In genomic region chr4:10883740-10884408, GRCm38 (mm10) we compare ENCODE assay signal across 29 mouse cellular contexts. TPM values are rescaled to one million over a fixed set of nuclear protein-coding genes. Genes with fewer than 3 reads are reported as not detected.
DNase-seq lines count a peak whose midpoint lies in the region; ATAC-seq and TF ChIP-seq lines count a peak whose summit lies in the region.
"Had no signal": no experiment of that assay in that cellular context is flagged by ENCODE, and none has a peak within 500 bp of the region (broad histone marks: within the 10 kb centered on the region; RNA-seq: fewer than 3 reads in every experiment).

No protein-coding gene starts in this region.

- no peaks in the 10 kb centered on the region for H3K4me1 ChIP-seq in kidney, adult 2 months (ENCODE audit: control insufficient read depth, insufficient read depth, low read length)
- H3K4me1 ChIP-seq in kidney, embryonic 16.5 days (ENCODE audit: insufficient read depth, low read length) = no peaks in the 10 kb centered on the region
- no peaks in the 10 kb centered on the region for H3K4me1 ChIP-seq in midbrain, embryonic 11.5 days (ENCODE audit: control insufficient read depth, insufficient read depth, low read length)
- H3K4me1 ChIP-seq in midbrain, embryonic 15.5 days = no peaks in the 10 kb centered on the region
- peaks cover 5% of the 10 kb centered on the region for H3K4me1 ChIP-seq in lung, embryonic 16.5 days (replicated peaks; ENCODE audit: control insufficient read depth, insufficient read depth, low read length)
- H3K4me1 ChIP-seq: embryonic facial prominence, embryonic 13.5 days; forebrain, embryonic 10.5 days; hindbrain, embryonic 12.5 days; intestine, embryonic 15.5 days; limb, embryonic 10.5 days; limb, embryonic 15.5 days; liver, embryonic 13.5 days had no signal

- no peak overlapping the region for H3K27ac ChIP-seq in kidney, adult 2 months (ENCODE audit: insufficient read depth, low read depth, low read length)
- no peak overlapping the region for H3K27ac ChIP-seq in kidney, embryonic 16.5 days (ENCODE audit: low read length)
- no peak overlapping the region for H3K27ac ChIP-seq in midbrain, embryonic 11.5 days (ENCODE audit: low read depth, low read length)
- H3K27ac ChIP-seq in midbrain, embryonic 15.5 days = no peak overlapping the region
- H3K27ac ChIP-seq in lung, embryonic 16.5 days (ENCODE audit: low read length) = peak overlapping the region; percentile 55
- H3K27ac ChIP-seq: embryonic facial prominence, embryonic 13.5 days; forebrain, embryonic 10.5 days; hindbrain, embryonic 12.5 days; hindbrain, postnatal 0 days; intestine, embryonic 15.5 days; limb, embryonic 10.5 days; limb, embryonic 15.5 days; liver, embryonic 13.5 days; macrophage had no signal

- no peak overlapping the region for H3K9ac ChIP-seq in kidney, embryonic 16.5 days (replicated peaks; ENCODE audit: low read length)
- no peak overlapping the region for H3K9ac ChIP-seq in midbrain, embryonic 11.5 days (ENCODE audit: low read length)
- H3K9ac ChIP-seq in midbrain, embryonic 15.5 days = no peak overlapping the region
- H3K9ac ChIP-seq in lung, embryonic 16.5 days (ENCODE audit: low read length) = no peak overlapping the region
- H3K9ac ChIP-seq: embryonic facial prominence, embryonic 13.5 days; forebrain, postnatal 0 days; hindbrain, embryonic 12.5 days; intestine, embryonic 15.5 days; limb, embryonic 15.5 days; liver, embryonic 13.5 days had no signal

- no peak for ATAC-seq in kidney, embryonic 16.5 days (ENCODE audit: low FRiP score, low TSS enrichment)
- no peak for ATAC-seq in midbrain, embryonic 11.5 days (ENCODE audit: low FRiP score)
- no peak for ATAC-seq in midbrain, embryonic 15.5 days (replicated peaks)
- ATAC-seq in lung, embryonic 16.5 days (ENCODE audit: low read depth) = peak; percentile 87
- ATAC-seq: forebrain, postnatal 0 days; hindbrain, postnatal 0 days; intestine, embryonic 15.5 days; midbrain, embryonic 16.5 days had no signal

- peak; percentile 20 for DNase-seq in kidney, adult 2 months
- DNase-seq in midbrain, embryonic 11.5 days (ENCODE audit: low spot score, missing footprints) = peak; percentile 6
- peak; percentile 74 for DNase-seq in lung, postnatal 36 days
- no peak for DNase-seq in testis, postnatal 10 days (ENCODE audit: low spot score)
- no peak for DNase-seq in spleen, postnatal 4 days (ENCODE audit: low spot score in 2 of 2)
- DNase-seq: adrenal gland, postnatal 25 days; cerebellum, adult 11-12 months; cerebellum, postnatal 10 days; forebrain, postnatal 0 days; gastrocnemius, postnatal 14 days; heart, adult 11 months; heart, postnatal 36 days; layer of hippocampus, adult 9-11 months; liver, embryonic 13.5 days; thymus, adult 18-20 months; thymus, postnatal 25 days had no signal

- H3K36me3 ChIP-seq in kidney, adult 2 months (ENCODE audit: control insufficient read depth, insufficient read depth, low read length) = peaks cover 10% of the 10 kb centered on the region
- H3K36me3 ChIP-seq in kidney, embryonic 16.5 days (ENCODE audit: insufficient read depth, low read length) = peaks cover 33% of the 10 kb centered on the region
- H3K36me3 ChIP-seq in midbrain, embryonic 11.5 days (ENCODE audit: control insufficient read depth, insufficient read depth, low read length) = peaks cover 12% of the 10 kb centered on the region
- H3K36me3 ChIP-seq in midbrain, embryonic 15.5 days (replicated peaks) = peaks cover 30% of the 10 kb centered on the region; the same call in 1 of the 2 replicates
- H3K36me3 ChIP-seq in lung, embryonic 16.5 days (ENCODE audit: control insufficient read depth, insufficient read depth, low read length) = peaks cover 28% of the 10 kb centered on the region

- H3K4me2 ChIP-seq in kidney, embryonic 16.5 days (replicated peaks; ENCODE audit: low read depth, low read length) = no peak overlapping the region
- no peak overlapping the region for H3K4me2 ChIP-seq in midbrain, embryonic 11.5 days
- no peak overlapping the region for H3K4me2 ChIP-seq in midbrain, embryonic 15.5 days
- H3K4me2 ChIP-seq in lung, embryonic 16.5 days (ENCODE audit: low read depth, low read length) = no peak overlapping the region
- H3K4me2 ChIP-seq: embryonic facial prominence, embryonic 13.5 days; heart, embryonic 11.5 days; hindbrain, embryonic 12.5 days; intestine, embryonic 15.5 days; limb, embryonic 15.5 days; liver, embryonic 13.5 days had no signal

- TF ChIP-seq CTCF in kidney, adult 2 months (conservative IDR thresholded peaks at IDR 0.05; ENCODE audit: insufficient read depth, insufficient read length, low read depth, low read length) = no peak

- no peak for TF ChIP-seq POLR2A in kidney, adult 2 months (IDR thresholded peaks at IDR 0.05; ENCODE audit: low read depth, low read length)

- no peaks in the 10 kb centered on the region for H3K27me3 ChIP-seq in kidney, adult 2 months (replicated peaks; ENCODE audit: control insufficient read depth, insufficient read depth, low read length)
- H3K27me3 ChIP-seq in kidney, embryonic 16.5 days (ENCODE audit: insufficient read depth, low read length) = no peaks in the 10 kb centered on the region
- no peaks in the 10 kb centered on the region for H3K27me3 ChIP-seq in midbrain, embryonic 11.5 days (ENCODE audit: control insufficient read depth, insufficient read depth, low read length)
- no peaks in the 10 kb centered on the region for H3K27me3 ChIP-seq in midbrain, embryonic 15.5 days (replicated peaks)
- no peaks in the 10 kb centered on the region for H3K27me3 ChIP-seq in lung, embryonic 16.5 days (ENCODE audit: control insufficient read depth, insufficient read depth, low read depth, low read length)
- H3K27me3 ChIP-seq: embryonic facial prominence, embryonic 13.5 days; hindbrain, embryonic 12.5 days; intestine, embryonic 15.5 days; limb, embryonic 15.5 days; liver, embryonic 13.5 days had no signal

- H3K9me3 ChIP-seq in kidney, embryonic 16.5 days (ENCODE audit: low read length) = 0 out of 2 replicates have a peak, but pooled peaks cover 2% of the 10 kb centered on the region
- no peaks in the 10 kb centered on the region; the same call in 1 of the 2 replicates for H3K9me3 ChIP-seq in midbrain, embryonic 11.5 days (ENCODE audit: control insufficient read depth, low read length)
- no peaks in the 10 kb centered on the region for H3K9me3 ChIP-seq in midbrain, embryonic 15.5 days
- H3K9me3 ChIP-seq in lung, embryonic 16.5 days (ENCODE audit: control insufficient read depth, low read length) = peaks cover 4% of the 10 kb centered on the region
- H3K9me3 ChIP-seq: limb, embryonic 10.5 days; limb, embryonic 15.5 days had no signal

- 88% methylated on average over 8 of the region's 8 CpGs for WGBS in kidney, adult 2 months
- WGBS in kidney, embryonic 16.5 days = 88% methylated on average over 8 of the region's 8 CpGs
- 95% methylated on average over 8 of the region's 8 CpGs for WGBS in midbrain, embryonic 11.5 days
- 95% methylated on average over 8 of the region's 8 CpGs for WGBS in midbrain, embryonic 15.5 days
- 55% methylated on average over 8 of the region's 8 CpGs for WGBS in lung, embryonic 16.5 days

- no peak overlapping the region for H3K4me3 ChIP-seq in kidney, adult 2 months (ENCODE audit: insufficient read depth, low read depth, low read length)
- no peak overlapping the region for H3K4me3 ChIP-seq in kidney, embryonic 16.5 days (ENCODE audit: low read length)
- H3K4me3 ChIP-seq in midbrain, embryonic 11.5 days (ENCODE audit: low read depth, low read length) = no peak overlapping the region
- H3K4me3 ChIP-seq in midbrain, embryonic 15.5 days = no peak overlapping the region
- no peak overlapping the region for H3K4me3 ChIP-seq in lung, embryonic 16.5 days (ENCODE audit: low read length)
- H3K4me3 ChIP-seq: embryonic facial prominence, embryonic 13.5 days; forebrain, embryonic 10.5 days; hindbrain, embryonic 12.5 days; intestine, embryonic 15.5 days; limb, embryonic 10.5 days; limb, embryonic 15.5 days; liver, embryonic 13.5 days had no signal

RNA-seq across cellular contexts. Expression of gene 2610301B20Rik, which starts 9.6 kb away (rescaled TPM):
- 5.3 and 7.0 TPM in 2 replicates for polyA plus RNA-seq in kidney, adult 2 months (2012; rRNA removed)
- polyA plus RNA-seq in kidney, embryonic 16.5 days (2015; fragmentation: Nextera tagmentation; extraction: Ambion mirVana) = 29.7 and 32.4 TPM in 2 replicates
- 63.8 and 66.2 TPM in 2 replicates for polyA plus RNA-seq in midbrain, embryonic 11.5 days (2014; fragmentation: Nextera tagmentation; extraction: Ambion mirVana)
- polyA plus RNA-seq in midbrain, embryonic 15.5 days (2015; fragmentation: Nextera tagmentation; extraction: Ambion mirVana) = 47.6 and 47.7 TPM in 2 replicates
- 32.5 and 32.6 TPM in 2 replicates for polyA plus RNA-seq in lung, embryonic 16.5 days (2015; fragmentation: Nextera tagmentation; extraction: Ambion mirVana)

Comparison
In these comparisons a context has a peak if more than half of its experiments do, and no peak if none do; other contexts are left out.
1. DNase-seq: peak in kidney, adult 2 months (single experiment), midbrain, embryonic 11.5 days (single experiment) and lung, postnatal 36 days (single experiment); none in testis, postnatal 10 days (single experiment) and spleen, postnatal 4 days (0 of 2).